Mouse (Mus musculus) olfactory bulb, adult 2 months (tissue): ENCODE measurements around the gene Fto.

Source experiments
- CTCF ChIP-seq: fragments of 200-500 bp; IDR thresholded peaks from 2 replicates; pipeline ENCODE4 v1.5.1; 2012; ENCODE audit warnings: low read depth, mild to moderate bottlenecking, low read length, moderate library complexity; ENCODE audit not compliant: insufficient read depth
- POLR2A ChIP-seq: fragments of 200-500 bp; IDR thresholded peaks from 2 replicates; pipeline ENCODE4 v1.6.1; 2012; ENCODE audit warnings: mild to moderate bottlenecking, low read depth, low read length, moderate library complexity; ENCODE audit not compliant: insufficient read depth

GRCm38 (mm10) chr8:91528967-91529366 is 215.6 kb downstream of the Fto start:
- TF ChIP-seq CTCF: no peak
- no peak for TF ChIP-seq POLR2A
